Mouse (Mus musculus): ENCODE measurements around the gene Ccdc74a. TPM values are rescaled to one million over a fixed set of nuclear protein-coding genes. Genes with fewer than 3 reads are reported as not detected.

The Ccdc74a gene
- 38.1 and 38.7 TPM in 2 replicates for polyA plus RNA-seq (2015; fragmentation: Nextera tagmentation; extraction: Ambion mirVana)

DNA sequence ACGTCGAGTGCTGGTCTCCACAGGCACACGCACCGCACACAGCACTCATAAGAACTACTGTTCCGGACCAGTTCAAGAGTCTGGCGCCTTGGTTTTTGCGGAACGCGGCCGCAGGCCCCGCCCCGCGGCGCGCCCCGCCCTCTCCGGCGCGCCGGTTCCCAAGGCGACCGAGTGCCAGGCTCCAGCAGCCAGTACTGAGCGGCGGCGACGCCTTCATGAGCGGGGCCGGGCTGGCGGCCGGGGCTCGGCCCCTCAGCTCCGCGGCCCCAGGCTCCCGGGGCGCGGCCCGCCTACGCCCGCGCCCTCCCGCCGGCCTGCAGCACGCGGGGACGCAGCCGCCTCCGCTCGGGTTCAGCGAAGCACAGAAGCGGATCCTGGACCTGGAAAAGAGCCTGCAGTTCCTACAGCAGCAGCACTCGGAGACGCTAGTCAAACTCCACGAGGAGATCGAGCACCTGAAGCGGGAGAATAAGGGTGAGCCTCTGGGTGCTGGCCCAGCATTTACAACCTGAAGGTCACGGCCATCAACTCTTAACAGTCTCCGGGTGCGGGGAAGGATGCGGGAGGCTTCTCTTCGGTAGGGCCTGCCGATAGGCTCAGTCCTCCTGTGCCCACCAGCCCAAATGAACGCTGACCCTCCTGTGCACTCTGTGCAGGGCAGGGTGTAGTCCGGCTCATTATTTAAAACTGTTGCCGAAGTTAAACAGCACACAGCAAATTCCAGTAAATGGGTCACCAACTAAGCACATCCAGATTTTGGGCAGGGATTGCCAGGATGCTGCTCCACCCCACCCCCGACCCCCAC, at the start of gene Ccdc74a:
Gene Ccdc74a, plus strand, starts transcription at position 161 of the 805 bp plus-strand sequence.

DNA sequence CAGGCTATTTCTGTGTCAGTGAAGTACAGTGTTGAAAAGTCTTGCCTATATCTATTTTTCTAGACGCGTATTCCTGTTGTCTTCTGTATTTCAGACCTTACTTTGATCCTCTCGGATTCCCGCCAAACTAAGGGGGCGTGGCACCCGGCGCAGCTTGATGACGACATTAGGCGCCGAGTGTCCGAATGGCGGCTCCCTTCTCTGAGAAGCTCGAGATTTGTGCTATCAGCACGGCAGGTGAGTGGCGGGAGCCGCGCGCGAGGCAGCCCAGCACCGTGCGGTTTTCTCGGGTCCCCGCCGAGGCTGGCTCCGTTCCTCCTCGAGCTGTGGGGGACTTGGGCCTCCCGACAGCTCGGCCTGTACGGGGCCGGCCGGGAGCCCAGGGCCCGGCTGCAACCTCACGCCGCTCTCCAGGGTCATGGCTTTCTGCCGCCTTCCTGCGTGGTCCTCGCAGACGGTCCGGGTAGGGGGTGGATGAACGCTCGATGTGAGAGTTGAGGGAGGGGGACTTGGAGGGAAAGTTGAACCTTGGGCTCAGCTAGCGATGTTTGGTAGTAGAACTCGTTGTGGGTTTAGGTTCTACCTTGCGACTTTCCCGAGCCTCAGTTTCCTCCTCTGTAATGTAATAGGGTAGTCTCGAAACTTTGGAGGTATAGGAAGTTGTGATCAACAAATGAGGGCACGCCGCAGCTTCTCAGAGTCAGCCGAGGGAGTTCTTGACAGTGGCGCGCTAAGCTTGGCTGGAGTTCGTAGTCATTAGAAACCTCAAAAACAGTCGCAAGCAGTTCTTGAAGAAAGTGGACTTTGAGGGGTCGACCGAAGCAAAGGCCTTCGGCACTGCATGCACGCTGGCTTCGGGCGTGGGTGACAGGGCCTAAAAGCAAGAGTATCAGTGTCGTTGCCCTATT, 26.8 kb upstream of the Ccdc74a start, which contains the start of gene Smpd4:
Gene Smpd4, plus strand, starts transcription at position 157 of the 908 bp plus-strand sequence.

Other genes with a start within 250 kb of the Ccdc74a start
- 16.9 and 17.1 TPM in 2 replicates for gene Snap29, start 240.5 kb upstream of the Ccdc74a start, polyA plus RNA-seq (2015; fragmentation: Nextera tagmentation; extraction: Ambion mirVana)
- 43.5 and 57.2 TPM in 2 replicates for gene Pi4ka, start 240.2 kb upstream of the Ccdc74a start, polyA plus RNA-seq (2015; fragmentation: Nextera tagmentation; extraction: Ambion mirVana)
- 58.6 and 60.4 TPM in 2 replicates for gene Crkl, start 194.5 kb upstream of the Ccdc74a start, polyA plus RNA-seq (2015; fragmentation: Nextera tagmentation; extraction: Ambion mirVana)
- gene Aifm3, start 156.9 kb upstream of the Ccdc74a start, polyA plus RNA-seq (2015; fragmentation: Nextera tagmentation; extraction: Ambion mirVana), result 10.7 and 14.5 TPM in 2 replicates
- 76.8 and 85.5 TPM in 2 replicates for gene Lztr1, start 137.8 kb upstream of the Ccdc74a start, polyA plus RNA-seq (2015; fragmentation: Nextera tagmentation; extraction: Ambion mirVana)
- 63.9 and 64.6 TPM in 2 replicates for gene Thap7, start 115.3 kb upstream of the Ccdc74a start, polyA plus RNA-seq (2015; fragmentation: Nextera tagmentation; extraction: Ambion mirVana)
- 2.1 and 2.5 TPM in 2 replicates for gene Lrrc74b, start 85.2 kb upstream of the Ccdc74a start, polyA plus RNA-seq (2015; fragmentation: Nextera tagmentation; extraction: Ambion mirVana)
- 3.3 TPM in 2 replicates for gene P2rx6, start 84.6 kb upstream of the Ccdc74a start, polyA plus RNA-seq (2015; fragmentation: Nextera tagmentation; extraction: Ambion mirVana)
- 55.4 and 58.7 TPM in 2 replicates for gene Slc7a4, start 63.3 kb upstream of the Ccdc74a start, polyA plus RNA-seq (2015; fragmentation: Nextera tagmentation; extraction: Ambion mirVana)
- 16.9 and 20.5 TPM in 2 replicates for gene Smpd4, start 27.1 kb upstream of the Ccdc74a start, polyA plus RNA-seq (2015; fragmentation: Nextera tagmentation; extraction: Ambion mirVana)
- gene Med15, start 86.4 kb downstream of the Ccdc74a start, polyA plus RNA-seq (2015; fragmentation: Nextera tagmentation; extraction: Ambion mirVana), result 31.0 and 35.2 TPM in 2 replicates
- gene Klhl22, start 113.1 kb downstream of the Ccdc74a start, polyA plus RNA-seq (2015; fragmentation: Nextera tagmentation; extraction: Ambion mirVana), result 68.8 and 72.8 TPM in 2 replicates
- 4.0 and 5.4 TPM in 2 replicates for gene Scarf2, start 150.8 kb downstream of the Ccdc74a start, polyA plus RNA-seq (2015; fragmentation: Nextera tagmentation; extraction: Ambion mirVana)
- 11.1 and 13.0 TPM in 2 replicates for gene B830017H08Rik, start 186.7 kb downstream of the Ccdc74a start, polyA plus RNA-seq (2015; fragmentation: Nextera tagmentation; extraction: Ambion mirVana)
- 0.75 and 2.2 TPM in 2 replicates for gene Car15, start 191.9 kb downstream of the Ccdc74a start, polyA plus RNA-seq (2015; fragmentation: Nextera tagmentation; extraction: Ambion mirVana)
- 0.19 and 0.38 TPM in 2 replicates for gene Gm20518, start 245.2 kb downstream of the Ccdc74a start, polyA plus RNA-seq (2015; fragmentation: Nextera tagmentation; extraction: Ambion mirVana)
- gene Tssk1, start 247.8 kb downstream of the Ccdc74a start, polyA plus RNA-seq (2015; fragmentation: Nextera tagmentation; extraction: Ambion mirVana), result 0.04 TPM in 1 of 2 replicates, not detected in the other